Mouse (Mus musculus): Measurements from ENCODE around the gene Ttc28.

Gene Ttc28

DNA sequence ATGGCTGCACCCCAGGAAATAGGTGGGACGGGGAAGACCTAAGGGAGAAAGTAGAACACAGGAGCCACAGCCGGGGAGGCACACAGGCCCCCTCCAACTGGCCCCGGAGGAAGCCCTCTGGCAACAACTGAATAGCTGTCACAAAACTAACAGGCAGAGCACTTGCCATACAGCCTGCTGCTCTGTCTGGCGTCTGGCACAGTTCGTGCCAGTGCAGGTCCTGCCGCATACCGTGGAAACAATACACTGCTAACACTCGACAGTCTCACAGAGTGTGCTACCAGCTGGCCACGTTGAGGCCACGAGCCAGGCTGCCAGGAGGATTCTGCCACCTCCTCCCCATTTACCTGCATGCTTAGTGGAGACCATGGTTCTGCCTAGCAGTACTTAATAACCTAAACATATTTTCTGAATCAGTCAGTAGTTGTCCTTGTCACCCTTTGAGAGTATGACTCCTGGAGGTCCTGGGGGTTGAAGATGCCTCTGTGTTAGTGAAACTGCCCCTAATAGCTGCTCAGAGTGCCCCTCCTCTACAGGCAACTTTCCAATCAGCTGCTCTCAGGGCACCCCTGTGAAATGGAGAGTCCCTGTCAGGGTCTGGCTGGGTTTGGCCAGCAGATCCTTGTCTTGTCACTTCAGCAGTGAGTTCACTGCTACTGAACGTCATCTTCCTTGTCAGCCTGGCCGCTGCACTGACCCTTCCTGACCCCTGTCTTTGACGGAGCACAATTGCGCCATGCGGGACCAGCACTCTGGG, 390.8 kb downstream of the Ttc28 start:
- no peak for DNase-seq (ENCODE audit: low spot score in 2 of 2)

DNA sequence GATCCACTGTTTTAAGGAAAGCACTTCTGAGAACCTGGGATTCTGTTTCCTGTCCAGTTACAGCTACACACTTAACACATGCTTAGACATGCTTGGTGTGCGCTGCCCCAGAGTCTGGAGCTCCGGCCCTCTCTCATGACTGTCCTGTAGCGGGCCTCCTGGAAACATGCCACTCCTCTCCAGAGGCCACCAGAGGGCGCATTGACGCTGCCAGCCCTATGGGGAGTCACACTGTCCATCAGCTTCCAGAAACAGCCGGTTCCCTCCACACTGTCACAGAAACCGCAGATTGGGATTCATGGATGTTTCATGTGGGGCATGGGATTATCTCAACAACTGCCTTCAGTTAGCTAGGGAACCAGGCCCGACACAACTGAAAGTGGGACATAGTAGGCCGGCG, 394.0 kb downstream of the Ttc28 start:
- peak; percentile 67 to 74 for DNase-seq (ENCODE audit: low spot score in 2 of 2)

GRCm38 (mm10) chr5:111274948-111275347, 395.3 kb downstream of the Ttc28 start:
- no peak for DNase-seq (ENCODE audit: low spot score in 2 of 2)

DNA sequence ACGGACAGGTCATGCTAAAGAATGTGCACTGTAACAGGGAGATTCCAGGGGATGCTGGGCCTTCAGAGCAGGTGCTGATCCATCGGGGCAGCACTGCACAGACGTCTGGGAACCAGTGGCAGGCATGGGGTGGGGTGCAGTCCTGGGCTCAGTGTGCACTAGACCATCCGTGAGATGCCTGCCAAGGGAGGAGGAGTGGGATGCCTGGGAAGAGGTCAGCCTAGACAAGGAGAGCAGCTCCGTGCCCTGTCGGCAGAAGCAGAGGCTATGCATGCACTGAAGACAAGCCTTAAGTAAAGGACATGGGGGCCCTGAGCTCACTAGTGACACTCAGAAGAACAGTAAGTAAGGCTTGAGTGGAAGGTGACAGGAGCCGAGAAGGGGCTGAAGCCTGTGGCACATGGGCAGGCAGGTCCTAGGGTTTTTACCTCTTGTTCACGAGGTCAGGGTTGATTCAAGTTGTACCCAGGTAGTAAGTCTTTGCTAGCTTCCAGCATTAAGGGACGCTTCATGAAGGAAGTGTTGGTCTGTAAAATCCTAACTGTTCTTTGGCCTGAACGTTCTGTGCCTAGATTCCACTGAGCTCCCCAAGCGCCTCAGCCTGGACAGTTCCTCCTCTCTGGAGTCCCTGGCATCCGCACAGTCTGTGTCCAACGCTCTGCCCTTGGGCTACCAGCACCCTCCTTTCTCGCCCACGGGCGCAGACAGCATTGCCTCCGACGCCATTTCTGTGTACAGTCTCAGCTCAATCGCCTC, 405.0 kb downstream of the Ttc28 start:
- no peak for DNase-seq (ENCODE audit: low spot score in 2 of 2)

DNA sequence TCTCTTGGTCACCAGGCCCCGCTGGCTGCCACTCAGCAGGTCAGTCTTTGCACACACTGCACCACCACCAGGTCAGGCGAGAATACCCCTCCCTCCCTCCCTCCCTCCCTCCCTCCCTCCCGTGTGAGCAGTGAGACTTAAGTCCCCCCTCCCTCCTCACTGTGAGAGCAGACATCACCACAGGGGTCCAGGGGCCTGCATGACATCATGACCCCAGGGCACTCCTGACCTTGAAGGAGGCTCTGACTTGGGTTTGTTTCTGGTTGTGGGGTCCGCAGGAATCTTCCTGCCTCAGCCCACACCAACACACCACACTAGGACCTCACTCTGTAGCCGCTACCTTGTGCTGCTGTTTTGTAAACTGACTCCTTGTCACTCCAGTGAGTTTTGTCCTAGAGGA, 408.0 kb downstream of the Ttc28 start:
- DNase-seq (ENCODE audit: low spot score in 2 of 2): no peak

GRCm38 (mm10) chr5:111288486-111288885, 408.9 kb downstream of the Ttc28 start:
- DNase-seq (ENCODE audit: low spot score in 2 of 2): no peak

DNA sequence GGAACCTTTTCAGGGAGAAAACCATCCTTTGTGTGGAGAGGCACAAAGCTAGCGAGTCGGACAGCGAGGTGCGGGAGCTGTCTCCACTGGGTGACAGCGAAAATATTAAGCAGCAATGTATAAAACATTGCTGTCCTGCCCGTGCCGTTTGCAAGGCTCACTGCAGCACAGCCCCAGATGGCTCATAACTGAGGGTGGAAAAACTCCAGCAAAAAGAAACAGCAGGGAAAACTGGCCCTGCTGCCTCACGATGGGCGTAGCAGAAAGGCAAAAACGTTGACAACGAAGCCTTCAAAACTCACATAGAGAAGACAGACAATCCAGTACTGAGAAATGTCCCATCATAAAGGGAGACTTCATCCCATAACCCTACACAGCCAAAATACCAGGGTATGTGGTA, 410.5 kb downstream of the Ttc28 start:
- no peak for DNase-seq (ENCODE audit: low spot score in 2 of 2)

DNA sequence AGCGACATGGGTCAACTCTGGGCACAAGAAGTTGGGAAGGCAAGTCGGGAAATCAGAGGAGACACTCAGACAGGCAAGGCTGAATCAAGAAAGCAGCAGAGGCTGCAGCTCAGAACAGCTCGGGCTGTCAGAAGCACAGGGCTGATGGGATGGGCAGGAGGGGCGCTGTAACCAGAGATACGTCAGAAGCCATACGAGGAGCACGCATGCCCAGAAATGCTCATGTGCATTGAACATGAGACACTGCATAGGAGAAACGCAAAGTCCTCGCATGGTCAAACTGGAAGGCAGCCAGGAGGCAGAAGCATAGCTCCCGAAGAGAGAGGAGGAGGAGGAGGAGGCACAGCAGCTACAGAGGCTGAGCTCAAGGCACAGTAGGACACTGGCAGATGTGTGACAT, 412.0 kb downstream of the Ttc28 start:
- no peak for DNase-seq (ENCODE audit: low spot score in 2 of 2)

DNA sequence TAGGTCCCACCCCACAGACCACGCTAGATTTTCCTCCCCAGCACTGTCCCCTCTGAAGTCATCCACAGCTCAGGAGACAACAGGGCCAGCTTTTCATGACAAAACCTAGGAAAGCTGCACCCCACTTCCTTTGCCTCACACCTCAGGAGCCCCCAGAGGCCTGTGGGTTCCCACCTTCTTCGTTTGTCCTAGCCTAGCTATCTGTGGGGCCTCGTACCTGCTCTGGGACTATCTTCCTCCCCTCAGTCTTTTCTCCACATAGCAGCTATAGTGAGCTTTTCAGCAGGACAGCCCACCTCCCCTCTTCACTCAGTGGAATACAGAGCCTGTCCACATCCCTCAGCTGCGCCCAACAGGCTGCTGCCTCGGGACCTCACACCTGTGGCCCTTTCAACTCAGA, 418.2 kb downstream of the Ttc28 start:
- no peak for DNase-seq (ENCODE audit: low spot score in 2 of 2)

- DNase-seq (ENCODE audit: low spot score in 2 of 2): no peak
Observed at GRCm38 (mm10) chr5:111298706-111299105, 419.1 kb downstream of the Ttc28 start.

- no peak for DNase-seq (ENCODE audit: low spot score in 2 of 2)
Observed at GRCm38 (mm10) chr5:111300776-111301175, 421.2 kb downstream of the Ttc28 start.

- DNase-seq (ENCODE audit: low spot score in 2 of 2): no peak
Observed at GRCm38 (mm10) chr5:111301736-111302135, 422.1 kb downstream of the Ttc28 start.

DNA sequence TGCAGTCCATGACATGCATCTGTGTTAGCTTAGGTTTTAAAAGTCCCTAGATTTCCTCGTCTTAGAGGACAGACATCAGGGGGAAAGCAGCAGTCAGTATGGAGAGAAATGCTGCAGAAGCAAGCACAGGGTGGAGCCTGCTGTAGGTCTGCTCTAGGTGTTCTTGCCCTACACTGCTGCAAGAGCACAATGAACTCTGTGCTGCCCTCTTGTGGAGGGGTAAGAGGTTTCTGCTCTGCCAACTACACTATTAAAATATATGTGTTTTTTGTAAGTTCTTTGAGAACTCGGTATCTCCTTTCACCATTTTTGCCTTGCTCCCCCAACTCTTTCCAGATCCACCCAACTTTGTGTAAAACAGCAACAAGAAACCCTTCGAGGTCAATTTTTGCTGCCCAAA, 425.1 kb downstream of the Ttc28 start:
- no peak for DNase-seq (ENCODE audit: low spot score in 2 of 2)

- DNase-seq (ENCODE audit: low spot score in 2 of 2): peak; percentile 58 to 79
Observed at GRCm38 (mm10) chr5:111310185-111310584, 430.6 kb downstream of the Ttc28 start.

DNA sequence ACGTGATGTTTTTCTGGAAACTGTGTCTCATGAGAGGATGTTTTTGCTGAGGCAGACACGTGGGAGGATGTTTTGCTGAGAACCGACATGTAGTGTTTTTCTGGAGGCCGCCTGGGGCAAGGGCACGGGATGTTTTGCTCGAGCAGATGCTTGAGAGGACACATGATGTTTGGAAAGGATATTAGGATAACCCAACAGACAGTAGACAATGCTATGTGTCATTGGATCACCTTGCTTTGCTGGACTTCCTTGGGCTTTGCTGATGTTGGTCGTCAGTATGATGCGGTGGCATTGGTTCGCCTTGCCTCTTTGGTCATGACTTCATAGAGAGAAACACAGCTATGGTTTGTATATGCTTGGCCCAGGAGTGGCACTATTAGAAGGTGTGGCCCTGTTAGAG, 434.2 kb downstream of the Ttc28 start:
- DNase-seq (ENCODE audit: low spot score in 2 of 2): no peak

GRCm38 (mm10) chr5:111315061-111315460, 435.5 kb downstream of the Ttc28 start:
- no peak for DNase-seq (ENCODE audit: low spot score in 2 of 2)

- no peak for DNase-seq (ENCODE audit: low spot score in 2 of 2)
Observed at GRCm38 (mm10) chr5:111317526-111317925, 437.9 kb downstream of the Ttc28 start.

DNA sequence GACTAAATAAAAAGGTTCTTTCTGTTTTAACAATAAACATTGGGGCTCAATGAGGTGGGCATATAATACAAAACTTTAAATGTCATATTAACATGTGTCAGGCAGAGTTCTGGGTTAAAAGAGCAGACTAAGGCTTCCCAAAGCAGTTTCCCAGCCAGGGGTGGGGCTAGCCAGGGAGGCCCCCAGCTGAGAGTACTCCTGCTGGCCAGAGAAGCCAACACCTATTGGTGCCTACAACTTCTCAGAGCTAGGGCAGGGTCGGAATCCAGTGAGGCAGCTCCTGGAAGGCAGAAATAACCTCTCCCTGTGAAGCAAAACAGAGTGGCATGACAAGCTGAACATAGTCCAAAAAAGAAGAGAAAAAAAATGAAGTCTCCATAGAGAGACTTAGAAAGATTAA, 439.3 kb downstream of the Ttc28 start:
- DNase-seq (ENCODE audit: low spot score in 2 of 2): no peak

DNA sequence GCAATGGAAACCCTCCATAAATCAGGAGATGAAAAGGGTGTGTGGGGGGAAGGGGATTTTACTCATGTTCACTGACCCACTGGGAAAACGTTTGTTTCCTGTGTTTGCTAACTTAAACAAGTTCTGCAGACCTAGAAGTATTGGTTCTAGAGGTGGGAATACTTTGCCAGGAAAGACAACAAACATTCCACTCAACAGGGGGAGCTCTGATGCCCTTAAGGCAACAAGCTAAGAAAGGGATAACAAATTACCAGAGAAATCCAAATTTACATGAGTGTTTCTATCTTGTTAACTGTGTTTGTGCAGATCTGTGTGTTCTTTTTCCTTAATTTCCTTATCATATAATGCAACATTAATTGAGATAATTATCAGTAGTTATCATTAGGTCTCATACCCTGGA, 446.2 kb downstream of the Ttc28 start:
- DNase-seq (ENCODE audit: low spot score in 2 of 2): no peak

- no peak for DNase-seq (ENCODE audit: low spot score in 2 of 2)
Observed at GRCm38 (mm10) chr5:111327420-111327819, 447.8 kb downstream of the Ttc28 start.

DNA sequence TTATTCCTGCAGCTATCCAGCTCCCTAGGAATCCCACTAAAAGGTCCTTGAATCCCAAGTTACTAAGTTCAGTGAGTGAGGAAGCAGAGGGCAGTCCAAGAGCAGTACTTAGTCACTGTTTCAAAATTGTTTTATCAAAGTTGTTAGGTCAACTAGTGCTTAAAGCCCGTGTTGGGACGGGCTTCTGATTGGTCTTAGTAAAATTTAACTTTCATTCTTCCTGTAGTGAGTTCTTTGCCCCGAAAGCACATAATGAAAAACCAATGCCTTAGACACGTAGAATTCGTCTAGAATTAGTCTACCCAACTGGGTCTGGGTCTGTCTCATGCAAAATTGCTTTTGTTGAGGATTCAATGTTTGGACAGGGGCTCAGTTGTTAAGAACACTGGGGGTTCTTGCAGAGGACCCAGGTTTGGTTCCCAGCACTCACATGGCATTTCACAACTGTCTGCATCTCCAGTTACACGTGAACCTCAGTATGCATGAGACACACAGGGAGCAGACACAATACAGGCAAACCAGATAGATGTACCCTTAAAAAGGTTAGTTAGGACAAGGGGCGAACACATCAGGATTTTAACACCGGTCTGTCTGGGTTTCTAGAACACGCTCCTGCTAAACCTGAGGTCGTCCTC, 450.3 kb downstream of the Ttc28 start:
- no peak for DNase-seq (ENCODE audit: low spot score in 2 of 2)

- peak; percentile 97 for DNase-seq (ENCODE audit: low spot score in 2 of 2)
Observed at GRCm38 (mm10) chr5:111330417-111331098, 451.0 kb downstream of the Ttc28 start, which contains the start of gene Pitpnb. Gene Pitpnb, plus strand, starts transcription at chr5:111330763.

All from urinary bladder, adult 18-20 months (tissue).